Mouse (Mus musculus): ENCODE measurements around the gene Zkscan17.

- TF ChIP-seq CTCF (IDR thresholded peaks at IDR 0.05; ENCODE audit: low read depth) = 0 out of 2 replicates have a peak, but pooled peaks have one; percentile 2
- TF ChIP-seq EP300 (IDR thresholded peaks at IDR 0.05; ENCODE audit: low read depth) = no peak
Measured at GRCm38 (mm10) chr11:59524150-59524549, 2.4 kb downstream of the Zkscan17 start.
